ENCODE assay signal across 10 mouse cellular contexts in genomic region chr10:84968852-84969704, GRCm38 (mm10). TPM values are rescaled to one million over a fixed set of nuclear protein-coding genes. Genes with fewer than 3 reads are reported as not detected.
DNase-seq lines count a peak whose midpoint lies in the region; ATAC-seq lines count a peak whose summit lies in the region.
"Had no signal": no experiment of that assay in that cellular context is flagged by ENCODE, and none has a peak within 500 bp of the region (broad histone marks: within the 10 kb centered on the region; RNA-seq: fewer than 3 reads in every experiment).

No protein-coding gene starts in this region.

- no peaks in the 10 kb centered on the region for H3K27me3 ChIP-seq in liver, embryonic 12.5 days (replicated peaks)
- H3K27me3 ChIP-seq: megakaryocyte, embryonic 14.5 days had no signal

- peak overlapping the region; percentile 19 for H3K4me2 ChIP-seq in liver, embryonic 12.5 days

- H3K9ac ChIP-seq in liver, embryonic 12.5 days, result no peak overlapping the region

- H3K9me3 ChIP-seq in liver, embryonic 12.5 days (replicated peaks), result no peaks in the 10 kb centered on the region
- H3K9me3 ChIP-seq: megakaryocyte, embryonic 14.5 days had no signal

- H3K4me1 ChIP-seq in liver, embryonic 12.5 days, result peaks cover 26% of the 10 kb centered on the region

- peak; percentile 75 for ATAC-seq in liver, embryonic 12.5 days

- H3K4me3 ChIP-seq in liver, embryonic 12.5 days, result no peak overlapping the region
- H3K4me3 ChIP-seq: megakaryocyte, embryonic 14.5 days had no signal

- WGBS in liver, embryonic 12.5 days (ENCODE audit: insufficient replicate concordance), result 42% methylated on average over 12 of the region's 12 CpGs

- H3K27ac ChIP-seq in liver, embryonic 12.5 days, result no peak overlapping the region

- H3K36me3 ChIP-seq in liver, embryonic 12.5 days, result peaks cover 44% of the 10 kb centered on the region

- peak; percentile 14 for DNase-seq in embryo, embryonic 10.5 days (ENCODE audit: low spot score)
- DNase-seq in embryo, embryonic 9.5 days (ENCODE audit: extremely low spot score), result no peak
- peak; percentile 21 for DNase-seq in retina, postnatal 1 day
- no peak for DNase-seq in retina, embryonic 14.5 days (ENCODE audit: low spot score)
- DNase-seq in frontal cortex, postnatal 14 days (ENCODE audit: low spot score in 2 of 2), result no peak
- no peak for DNase-seq in layer of hippocampus, adult 11-12 months (ENCODE audit: low spot score)
- no peak for DNase-seq in yolk sac, embryonic 10.5 days (ENCODE audit: low spot score)
- DNase-seq: adrenal gland, postnatal 25 days had no signal

RNA-seq across cellular contexts. Expression of gene Ric8b, which starts 51.7 kb away (rescaled TPM):
- polyA plus RNA-seq in liver, embryonic 12.5 days (2016; fragmentation: Nextera tagmentation; extraction: Ambion mirVana), result 6.6 and 6.9 TPM in 2 replicates

Comparison
In these comparisons a context has a peak if more than half of its experiments do, and no peak if none do; other contexts are left out.
1. DNase-seq: peak in embryo, embryonic 10.5 days (single experiment) and retina, postnatal 1 day (single experiment); none in embryo, embryonic 9.5 days (single experiment), retina, embryonic 14.5 days (single experiment), frontal cortex, postnatal 14 days (0 of 2), layer of hippocampus, adult 11-12 months (single experiment) and yolk sac, embryonic 10.5 days (single experiment).